Mouse (Mus musculus): ENCODE data around the gene Anp32b.

Anp32b gene

GRCm38 (mm10) chr4:46505361-46506057 lies 54.8 kb downstream of the Anp32b start:
- no peak for DNase-seq (ENCODE audit: low spot score)

GRCm38 (mm10) chr4:46506801-46507610 lies 56.3 kb downstream of the Anp32b start:
- DNase-seq (ENCODE audit: low spot score) = peak; percentile 83

- peak; percentile 52 for DNase-seq (ENCODE audit: low spot score)
Measured at GRCm38 (mm10) chr4:46507736-46508460, 57.2 kb downstream of the Anp32b start.

DNA sequence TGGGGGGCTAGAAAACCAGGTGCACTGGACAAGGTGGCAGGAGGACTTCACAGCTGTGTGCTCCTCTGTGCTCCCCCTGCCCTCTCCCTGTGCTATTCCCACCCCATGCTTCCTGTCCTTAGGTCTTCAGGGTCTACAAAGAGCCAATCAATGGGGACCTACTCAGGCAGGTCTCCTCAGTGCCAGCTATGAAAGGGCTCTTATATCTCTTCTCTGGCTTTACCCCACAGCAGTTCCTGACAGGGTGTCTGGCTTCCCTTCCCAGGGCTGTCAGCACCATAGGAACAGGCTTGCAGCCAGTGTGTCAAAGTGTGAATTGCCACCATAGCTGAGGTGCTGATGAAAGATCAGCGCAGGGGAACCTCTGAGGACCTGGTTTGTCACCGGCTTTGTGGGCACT lies 69.8 kb downstream of the Anp32b start:
- DNase-seq (ENCODE audit: low spot score) = no peak

GRCm38 (mm10) chr4:46521457-46521856 lies 70.8 kb downstream of the Anp32b start:
- no peak for DNase-seq (ENCODE audit: low spot score)
